Mouse (Mus musculus): ENCODE measurements around the gene Elfn2.
A peak's percentile ranks its signal among the peaks of the same experiment; 100 is the strongest.

Gene Elfn2

GRCm38 (mm10) chr15:78720532-78720931, 2.0 kb upstream of the Elfn2 start:
- no peak for DNase-seq (ENCODE audit: low spot score)

- DNase-seq (ENCODE audit: low spot score) = peak; percentile 71
Measured at GRCm38 (mm10) chr15:78720094-78720493, 1.5 kb upstream of the Elfn2 start.

GRCm38 (mm10) chr15:78719416-78719815, 845 bp upstream of the Elfn2 start:
- no peak for DNase-seq (ENCODE audit: low spot score)

- no peak for DNase-seq (ENCODE audit: low spot score)
Measured at GRCm38 (mm10) chr15:78716936-78717335, 1.6 kb downstream of the Elfn2 start.

- no peak for DNase-seq (ENCODE audit: low spot score)
Measured at GRCm38 (mm10) chr15:78715856-78716255, 2.7 kb downstream of the Elfn2 start.

- DNase-seq (ENCODE audit: low spot score) = no peak
Measured at GRCm38 (mm10) chr15:78713751-78714150, 4.8 kb downstream of the Elfn2 start.

- no peak for DNase-seq (ENCODE audit: low spot score)
Measured at GRCm38 (mm10) chr15:78712335-78713258, 6.0 kb downstream of the Elfn2 start.

GRCm38 (mm10) chr15:78711935-78712334, 6.6 kb downstream of the Elfn2 start:
- DNase-seq (ENCODE audit: low spot score) = no peak

- DNase-seq (ENCODE audit: low spot score) = no peak
Measured at GRCm38 (mm10) chr15:78710634-78711033, 7.9 kb downstream of the Elfn2 start.

GRCm38 (mm10) chr15:78709767-78710166, 8.8 kb downstream of the Elfn2 start:
- DNase-seq (ENCODE audit: low spot score) = no peak

GRCm38 (mm10) chr15:78706630-78707029, 11.9 kb downstream of the Elfn2 start:
- no peak for DNase-seq (ENCODE audit: low spot score)

GRCm38 (mm10) chr15:78704824-78705223, 13.7 kb downstream of the Elfn2 start:
- DNase-seq (ENCODE audit: low spot score) = no peak

- no peak for DNase-seq (ENCODE audit: low spot score)
Measured at GRCm38 (mm10) chr15:78704007-78704406, 14.6 kb downstream of the Elfn2 start.

- DNase-seq (ENCODE audit: low spot score) = no peak
Measured at GRCm38 (mm10) chr15:78700420-78700819, 18.2 kb downstream of the Elfn2 start.

- no peak for DNase-seq (ENCODE audit: low spot score)
Measured at GRCm38 (mm10) chr15:78699513-78699912, 19.1 kb downstream of the Elfn2 start.

GRCm38 (mm10) chr15:78698491-78699135, 20.0 kb downstream of the Elfn2 start:
- DNase-seq (ENCODE audit: low spot score) = no peak

GRCm38 (mm10) chr15:78698084-78698483, 20.5 kb downstream of the Elfn2 start:
- DNase-seq (ENCODE audit: low spot score) = no peak

GRCm38 (mm10) chr15:78695745-78696144, 22.8 kb downstream of the Elfn2 start:
- no peak for DNase-seq (ENCODE audit: low spot score)

GRCm38 (mm10) chr15:78692505-78692904, 26.1 kb downstream of the Elfn2 start:
- no peak for DNase-seq (ENCODE audit: low spot score)

GRCm38 (mm10) chr15:78690716-78691115, 27.9 kb downstream of the Elfn2 start:
- no peak for DNase-seq (ENCODE audit: low spot score)

GRCm38 (mm10) chr15:78686910-78687309, 31.7 kb downstream of the Elfn2 start:
- no peak for DNase-seq (ENCODE audit: low spot score)

- no peak for DNase-seq (ENCODE audit: low spot score)
Measured at GRCm38 (mm10) chr15:78684111-78684510, 34.5 kb downstream of the Elfn2 start.

- DNase-seq (ENCODE audit: low spot score) = no peak
Measured at GRCm38 (mm10) chr15:78683474-78683873, 35.1 kb downstream of the Elfn2 start.
